Mouse (Mus musculus): ENCODE data around the gene Eme2. TPM values are rescaled to one million over a fixed set of nuclear protein-coding genes. Genes with fewer than 3 reads are reported as not detected.

Eme2 gene
- polyA plus RNA-seq, 1 experiment from 2014 or later = 27.4 TPM

DNA sequence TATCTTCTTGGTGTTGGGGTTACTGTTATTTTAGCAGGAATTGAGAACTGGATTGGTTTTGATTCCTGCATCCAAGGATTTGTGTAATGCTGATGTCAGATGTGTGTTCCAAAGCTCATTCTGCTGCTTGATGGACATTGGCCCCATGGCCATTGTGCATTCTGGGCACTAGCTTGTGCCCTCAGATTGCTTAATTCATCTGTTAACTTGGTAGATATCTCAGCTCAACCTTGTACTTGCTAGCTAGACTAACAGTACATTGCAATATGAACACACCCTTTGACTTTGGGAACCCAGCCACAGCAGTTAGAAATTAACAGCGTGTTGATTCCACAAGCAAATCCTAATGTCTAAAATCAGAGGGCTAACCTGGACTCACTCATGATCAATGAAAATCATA is 47.5 kb downstream of the Eme2 start:
- no peaks in the 10 kb centered on the region for H3K9me3 ChIP-seq
- H3K27me3 ChIP-seq = peaks cover 23% of the 10 kb centered on the region
- no peak overlapping the region for H3K4me3 ChIP-seq
- no peak overlapping the region for H3K4me2 ChIP-seq
- no peak for ATAC-seq (ENCODE audit: insufficient number of reproducible peaks, low FRiP score, low TSS enrichment, low read depth)
- WGBS = 86% methylated on average over 1 of the region's 1 CpGs
- H3K27ac ChIP-seq = no peak overlapping the region
- no peaks in the 10 kb centered on the region for H3K36me3 ChIP-seq
- H3K9ac ChIP-seq = no peak overlapping the region
- peaks cover 18% of the 10 kb centered on the region for H3K4me1 ChIP-seq

DNA sequence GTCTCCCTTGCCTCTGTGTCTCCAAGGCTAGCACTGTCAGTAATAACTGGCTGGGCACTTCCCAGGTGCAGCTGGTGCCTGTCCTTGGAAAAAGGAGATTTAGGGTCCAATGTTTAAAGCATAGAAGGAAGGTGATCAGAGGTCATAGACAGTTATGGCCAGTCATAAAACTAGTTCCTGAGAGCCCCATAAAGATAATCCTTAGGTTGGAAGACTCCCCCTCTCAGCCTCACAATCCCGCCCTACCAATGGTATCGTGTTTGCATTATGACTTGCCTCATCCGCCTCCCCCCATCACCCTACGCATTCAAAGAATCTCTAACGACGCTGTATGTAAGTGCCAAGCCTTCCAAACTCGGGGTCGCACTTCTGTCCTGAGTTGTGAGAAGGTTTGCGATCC is 50.4 kb downstream of the Eme2 start:
- Histone ChIP-seq H3K27me3 (peaks cover 23% of the 10 kb centered on the region), H3K9me3 (no peaks in the 10 kb centered on the region), H3K9ac (no peak overlapping the region), H3K27ac (no peak overlapping the region), H3K36me3 (no peaks in the 10 kb centered on the region), H3K4me3 (no peak overlapping the region), H3K4me2 (no peak overlapping the region), H3K4me1 (peaks cover 8% of the 10 kb centered on the region; the same call in 1 of the 2 replicates)
- ATAC-seq (ENCODE audit: insufficient number of reproducible peaks, low FRiP score, low TSS enrichment, low read depth) = no peak
- 27% methylated on average over 9 of the region's 9 CpGs for WGBS

DNA sequence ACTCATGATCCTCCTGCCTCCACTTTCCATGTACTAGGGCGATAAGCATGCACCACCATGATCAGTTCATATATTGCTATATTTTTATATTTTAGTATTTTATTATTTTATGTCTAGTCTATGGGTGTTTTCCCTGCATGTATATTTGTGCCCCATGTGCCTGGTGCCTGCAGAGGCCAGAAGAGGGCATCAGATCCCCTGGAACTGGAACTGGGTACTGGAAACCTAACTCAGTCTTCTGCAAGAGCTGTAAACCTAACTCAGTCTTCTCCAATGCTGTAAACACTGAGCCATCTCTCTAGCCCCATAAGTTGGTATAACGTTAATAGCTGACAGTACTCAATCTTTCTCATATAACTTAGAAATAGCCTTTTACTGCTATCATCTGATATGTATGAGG is 52.3 kb downstream of the Eme2 start:
- Histone ChIP-seq H3K4me3 (no peak overlapping the region), H3K9me3 (no peaks in the 10 kb centered on the region), H3K27me3 (peaks cover 23% of the 10 kb centered on the region), H3K4me2 (no peak overlapping the region), H3K27ac (no peak overlapping the region), H3K36me3 (no peaks in the 10 kb centered on the region), H3K4me1 (no peaks in the 10 kb centered on the region), H3K9ac (no peak overlapping the region)
- WGBS = 56% methylated on average over 2 of the region's 2 CpGs
- ATAC-seq (ENCODE audit: insufficient number of reproducible peaks, low FRiP score, low TSS enrichment, low read depth) = no peak

DNA sequence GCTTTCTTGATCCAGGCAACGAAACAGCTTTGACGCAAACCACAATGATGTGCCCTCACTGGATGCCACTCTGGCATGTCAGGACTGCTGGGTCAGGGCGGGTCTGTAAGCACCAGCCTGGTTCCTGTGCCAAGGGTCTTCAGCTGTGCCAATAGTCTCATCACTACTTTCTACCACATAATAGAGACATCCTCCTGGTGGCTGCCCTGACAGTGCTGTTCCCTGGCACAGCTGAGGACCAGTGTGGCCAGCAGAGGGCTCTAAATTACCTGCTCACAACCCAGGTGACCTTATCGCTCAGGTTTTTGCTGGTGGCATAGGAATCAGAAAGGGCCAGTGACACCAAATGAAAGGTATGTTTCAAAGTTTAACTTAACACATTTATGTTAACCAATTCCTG is 53.8 kb downstream of the Eme2 start:
- 50% methylated on average over 4 of the region's 4 CpGs for WGBS
- no peak overlapping the region for H3K27ac ChIP-seq

DNA sequence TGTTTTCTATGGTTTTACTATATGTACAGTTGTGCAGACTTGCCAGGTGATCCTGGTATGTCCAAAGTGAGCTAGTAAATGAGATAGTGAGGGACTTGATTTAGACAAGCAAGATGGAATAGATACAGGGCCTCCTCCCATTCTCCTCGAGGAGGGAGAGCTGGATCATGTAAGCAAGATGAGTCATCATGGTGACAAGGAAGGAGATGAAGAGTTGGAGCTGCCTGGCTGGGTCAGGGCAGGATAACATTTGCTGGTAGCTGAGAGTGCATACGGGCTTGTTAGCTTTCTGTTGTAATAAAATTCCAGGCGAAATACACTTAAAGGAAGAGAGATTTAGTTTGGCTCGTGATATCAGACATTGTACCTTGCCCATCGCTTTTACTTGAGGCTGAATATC is 54.5 kb downstream of the Eme2 start:
- ATAC-seq (ENCODE audit: insufficient number of reproducible peaks, low FRiP score, low TSS enrichment, low read depth) = no peak
- Histone ChIP-seq H3K4me3 (no peak overlapping the region; the same call in 1 of the 2 replicates), H3K4me2 (0 out of 2 replicates have a peak overlapping the region, but pooled peaks have one; percentile 7), H3K27me3 (peaks cover 22% of the 10 kb centered on the region), H3K9me3 (no peaks in the 10 kb centered on the region), H3K9ac (no peak overlapping the region), H3K36me3 (no peaks in the 10 kb centered on the region), H3K27ac (peak overlapping the region; percentile 43; the same call in 1 of the 2 replicates), H3K4me1 (no peaks in the 10 kb centered on the region)
- 55% methylated on average over 5 of the region's 5 CpGs for WGBS

More for the DNA sequence above, 53.8 kb downstream of the Eme2 start:
- Histone ChIP-seq H3K4me2 (no peak overlapping the region), H3K4me3 (no peak overlapping the region), H3K36me3 (no peaks in the 10 kb centered on the region), H3K9ac (no peak overlapping the region), H3K4me1 (no peaks in the 10 kb centered on the region), H3K9me3 (no peaks in the 10 kb centered on the region), H3K27me3 (peaks cover 23% of the 10 kb centered on the region)
- no peak for ATAC-seq (ENCODE audit: insufficient number of reproducible peaks, low FRiP score, low TSS enrichment, low read depth)

DNA sequence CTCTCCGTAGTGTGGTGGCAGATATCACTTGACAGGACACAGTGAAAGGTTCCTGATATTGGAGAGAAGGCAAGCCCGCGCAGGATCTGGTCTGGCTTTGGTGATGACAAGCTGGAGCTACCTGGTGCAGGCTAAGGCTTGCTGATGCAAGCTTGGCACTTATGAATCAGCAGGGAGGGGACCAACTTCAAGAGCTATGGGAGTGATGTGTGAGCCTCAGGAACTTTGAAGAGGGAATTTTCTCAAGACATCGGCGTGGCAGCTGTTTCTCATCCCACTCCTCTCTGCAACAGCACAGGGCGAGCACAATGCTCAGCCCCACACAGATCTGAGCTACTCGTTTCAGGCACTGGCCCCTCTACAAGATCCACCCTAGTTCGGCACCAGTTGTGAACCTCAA is 55.0 kb downstream of the Eme2 start, which contains the start of gene Hagh:
Gene Hagh (plus strand): TSS at position 302 of the 400 bp plus-strand sequence.
- WGBS = 60% methylated on average over 8 of the region's 8 CpGs
- Histone ChIP-seq H3K4me3 (no peak within 1 kb of the TSS; the same call in 1 of the 2 replicates), H3K9me3 (no peaks in the 10 kb centered on the region), H3K4me2 (0 out of 2 replicates have a peak within 1 kb of the TSS, but pooled peaks have one; percentile 7), H3K27me3 (peaks cover 18% of the 10 kb centered on the region), H3K4me1 (no peaks in the 10 kb centered on the region), H3K27ac (peak within 1 kb of the TSS; percentile 43), H3K36me3 (no peaks in the 10 kb centered on the region), H3K9ac (no peak within 1 kb of the TSS)
- ATAC-seq (ENCODE audit: insufficient number of reproducible peaks, low FRiP score, low TSS enrichment, low read depth) = no peak

Other genes with a start within 250 kb of the Eme2 start
- gene Slc9a3r2, start 244.8 kb downstream of the Eme2 start, polyA plus RNA-seq (2015; fragmentation: Nextera tagmentation; extraction: Ambion mirVana) = 56.5 and 57.7 TPM in 2 replicates
- gene Npw, start 236.6 kb downstream of the Eme2 start, polyA plus RNA-seq (2015; fragmentation: Nextera tagmentation; extraction: Ambion mirVana) = not detected in 2 replicates
- gene Zfp598, start 225.4 kb downstream of the Eme2 start, polyA plus RNA-seq (2015; fragmentation: Nextera tagmentation; extraction: Ambion mirVana) = 21.4 and 22.1 TPM in 2 replicates
- gene Syngr3, start 205.1 kb downstream of the Eme2 start, polyA plus RNA-seq (2015; fragmentation: Nextera tagmentation; extraction: Ambion mirVana) = 3.0 and 3.2 TPM in 2 replicates
- 32.8 and 33.8 TPM in 2 replicates for gene Gfer, start 198.9 kb downstream of the Eme2 start, polyA plus RNA-seq (2015; fragmentation: Nextera tagmentation; extraction: Ambion mirVana)
- gene Noxo1, start 198.9 kb downstream of the Eme2 start, polyA plus RNA-seq (2015; fragmentation: Nextera tagmentation; extraction: Ambion mirVana) = 1.8 and 2.9 TPM in 2 replicates
- gene Tbl3, start 187.4 kb downstream of the Eme2 start, polyA plus RNA-seq (2015; fragmentation: Nextera tagmentation; extraction: Ambion mirVana) = 57.3 and 59.0 TPM in 2 replicates
- 0.29 TPM in 1 of 2 replicates, not detected in the other for gene Rnf151, start 177.0 kb downstream of the Eme2 start, polyA plus RNA-seq (2015; fragmentation: Nextera tagmentation; extraction: Ambion mirVana)
- gene Rps2, start 177.0 kb downstream of the Eme2 start, polyA plus RNA-seq (2015; fragmentation: Nextera tagmentation; extraction: Ambion mirVana) = 1,428 and 1,497 TPM in 2 replicates
- gene Ndufb10, start 170.6 kb downstream of the Eme2 start, polyA plus RNA-seq (2015; fragmentation: Nextera tagmentation; extraction: Ambion mirVana) = 208 and 226 TPM in 2 replicates
- gene Rpl3l, start 167.3 kb downstream of the Eme2 start, polyA plus RNA-seq (2015; fragmentation: Nextera tagmentation; extraction: Ambion mirVana) = 0.30 TPM in 1 of 2 replicates, not detected in the other
- 25.9 and 26.8 TPM in 2 replicates for gene Msrb1, start 158.4 kb downstream of the Eme2 start, polyA plus RNA-seq (2015; fragmentation: Nextera tagmentation; extraction: Ambion mirVana)
- gene Hs3st6, start 142.1 kb downstream of the Eme2 start, polyA plus RNA-seq (2015; fragmentation: Nextera tagmentation; extraction: Ambion mirVana) = 5.2 and 5.7 TPM in 2 replicates
- not detected in 2 replicates for gene Meiob, start 90.8 kb downstream of the Eme2 start, polyA plus RNA-seq (2015; fragmentation: Nextera tagmentation; extraction: Ambion mirVana)
- gene Hagh, start 54.9 kb downstream of the Eme2 start, polyA plus RNA-seq (2015; fragmentation: Nextera tagmentation; extraction: Ambion mirVana) = 37.7 and 43.3 TPM in 2 replicates
- 19.0 and 19.6 TPM in 2 replicates for gene Fahd1, start 44.7 kb downstream of the Eme2 start, polyA plus RNA-seq (2015; fragmentation: Nextera tagmentation; extraction: Ambion mirVana)
- gene Igfals, start 29.1 kb downstream of the Eme2 start, polyA plus RNA-seq (2015; fragmentation: Nextera tagmentation; extraction: Ambion mirVana) = 0.29 and 0.58 TPM in 2 replicates
- gene Nubp2, start 8.7 kb downstream of the Eme2 start, polyA plus RNA-seq (2015; fragmentation: Nextera tagmentation; extraction: Ambion mirVana) = 47.7 and 49.6 TPM in 2 replicates
- 41.7 and 43.7 TPM in 2 replicates for gene Spsb3, start 8.4 kb downstream of the Eme2 start, polyA plus RNA-seq (2015; fragmentation: Nextera tagmentation; extraction: Ambion mirVana)
- gene Mrps34, start within 50 bp of the Eme2 start, polyA plus RNA-seq (2015; fragmentation: Nextera tagmentation; extraction: Ambion mirVana) = 81.9 and 86.9 TPM in 2 replicates
- 31.9 and 36.0 TPM in 2 replicates for gene Nme3, start 1.4 kb upstream of the Eme2 start, polyA plus RNA-seq (2015; fragmentation: Nextera tagmentation; extraction: Ambion mirVana)
- 29.5 and 30.6 TPM in 2 replicates for gene Mapk8ip3, start 41.9 kb upstream of the Eme2 start, polyA plus RNA-seq (2015; fragmentation: Nextera tagmentation; extraction: Ambion mirVana)
- 165 and 170 TPM in 2 replicates for gene Jpt2, start 65.6 kb upstream of the Eme2 start, polyA plus RNA-seq (2015; fragmentation: Nextera tagmentation; extraction: Ambion mirVana)
- gene Cramp1l, start 120.7 kb upstream of the Eme2 start, polyA plus RNA-seq (2015; fragmentation: Nextera tagmentation; extraction: Ambion mirVana) = 6.0 and 6.2 TPM in 2 replicates
- 14.9 and 17.0 TPM in 2 replicates for gene Ift140, start 121.0 kb upstream of the Eme2 start, polyA plus RNA-seq (2015; fragmentation: Nextera tagmentation; extraction: Ambion mirVana)
- 22.3 and 25.3 TPM in 2 replicates for gene Tmem204, start 188.5 kb upstream of the Eme2 start, polyA plus RNA-seq (2015; fragmentation: Nextera tagmentation; extraction: Ambion mirVana)
- 39.1 and 41.6 TPM in 2 replicates for gene Telo2, start 220.9 kb upstream of the Eme2 start, polyA plus RNA-seq (2015; fragmentation: Nextera tagmentation; extraction: Ambion mirVana)
- gene Ptx4, start 225.7 kb upstream of the Eme2 start, polyA plus RNA-seq (2015; fragmentation: Nextera tagmentation; extraction: Ambion mirVana) = 6.1 and 6.6 TPM in 2 replicates
- gene Clcn7, start 238.3 kb upstream of the Eme2 start, polyA plus RNA-seq (2015; fragmentation: Nextera tagmentation; extraction: Ambion mirVana) = 25.2 and 26.4 TPM in 2 replicates